Mouse (Mus musculus) stomach, postnatal 0 days (tissue): ENCODE measurements around the gene Ctnna3. TPM values are rescaled to one million over a fixed set of nuclear protein-coding genes. Genes with fewer than 3 reads are reported as not detected.

Experiments used
- ATAC-seq: fragments of 200-750 bp; cut with Nextera tagmentation; 2 replicates; pipeline ENCODE4 v1.8.0; 2017; ENCODE audit not compliant: low FRiP score, low TSS enrichment
- DNase-seq: peaks from one replicate; pipeline ENCODE4 v3.0.0-alpha.2; 2016; ENCODE audit warnings: low spot score
- H3K27ac ChIP-seq: fragments of 300-500 bp; sonication (generic); replicated peaks from 2 replicates; pipeline ENCODE4 v1.5.1; 2014; ENCODE audit warnings: mild to moderate bottlenecking, control low read depth
- H3K27me3 ChIP-seq: fragments of 300-500 bp; sonication (generic); 2 replicates; pipeline ENCODE4 v1.6.1; 2014; ENCODE audit warnings: low read length; ENCODE audit not compliant: control insufficient read depth, insufficient read depth
- H3K36me3 ChIP-seq: fragments of 300-500 bp; sonication (generic); 2 replicates; pipeline ENCODE4 v1.6.1; 2014; ENCODE audit warnings: low read length, mixed read lengths; ENCODE audit not compliant: control insufficient read depth, insufficient read depth
- H3K4me1 ChIP-seq: fragments of 300-500 bp; sonication (generic); replicated peaks from 2 replicates; pipeline ENCODE4 v1.6.1; 2014; ENCODE audit warnings: antibody characterized with exemption; ENCODE audit not compliant: control insufficient read depth, insufficient read depth
- H3K4me2 ChIP-seq: fragments of 300-500 bp; sonication (generic); replicated peaks from 2 replicates; pipeline ENCODE4 v1.6.1; 2014; ENCODE audit warnings: low read depth, mild to moderate bottlenecking, control low read depth, moderate library complexity
- H3K4me3 ChIP-seq: fragments of 300-500 bp; sonication (generic); 2 replicates; pipeline ENCODE4 v1.5.1; 2014; ENCODE audit warnings: low read depth, low read length, control low read depth
- H3K9ac ChIP-seq: fragments of 300-500 bp; sonication (generic); 2 replicates; pipeline ENCODE4 v1.6.1; 2014; ENCODE audit warnings: mild to moderate bottlenecking, low read length, control low read depth, mixed read lengths
- H3K9me3 ChIP-seq: fragments of 300-500 bp; sonication (generic); 2 replicates; pipeline ENCODE4 v1.6.1; 2016; ENCODE audit warnings: low read length; ENCODE audit not compliant: control insufficient read depth
- CTCF ChIP-seq: IDR thresholded peaks from 2 replicates; pipeline ENCODE4 v1.5.1; 2016; ENCODE audit warnings: antibody characterized with exemption, low read depth, mild to moderate bottlenecking, moderate library complexity
- EP300 ChIP-seq: optimal IDR thresholded peaks from 2 replicates; pipeline ENCODE3; 2016; ENCODE audit warnings: antibody characterized with exemption
- WGBS: fragments of 180-500 bp; shearing (Covaris S2); extraction: QIAGEN DNeasy Blood & Tissue Kit; methylation state at CpG from one replicate; pipeline ENCODE4 v1.1.7; 2014; 5-methylcytosine and 5-hydroxymethylcytosine counted together
- polyA plus RNA-seq: library from polyadenylated mRNA; unstranded; fragments of >200 nt; fragmentation: Nextera tagmentation; extraction: Ambion mirVana; gene quantifications from 2 replicates; pipeline ENCODE4 v1.2.1, GENCODE M21; 2015

Gene Ctnna3
- polyA plus RNA-seq, 1 experiment from 2014 or later = 0.27 TPM

- TF ChIP-seq EP300 (no peak), CTCF (no peak)
- DNase-seq (no peak), ATAC-seq (no peak)
- H3K27me3 ChIP-seq = no peaks in the 10 kb centered on the region
- H3K4me2 ChIP-seq = no peak overlapping the region
- H3K9me3 ChIP-seq = no peaks in the 10 kb centered on the region
- H3K27ac ChIP-seq = no peak overlapping the region
- no peak overlapping the region for H3K4me3 ChIP-seq
- H3K9ac ChIP-seq = no peak overlapping the region
- 86% methylated on average over 5 of the region's 5 CpGs for WGBS
- no peaks in the 10 kb centered on the region for H3K36me3 ChIP-seq
- H3K4me1 ChIP-seq = no peaks in the 10 kb centered on the region
Observed at GRCm38 (mm10) chr10:63599417-63599816, 169.5 kb downstream of the Ctnna3 start.

- ATAC-seq (no peak), DNase-seq (no peak)
- Histone ChIP-seq H3K27me3 (no peaks in the 10 kb centered on the region), H3K4me2 (no peak overlapping the region), H3K9me3 (no peaks in the 10 kb centered on the region), H3K27ac (no peak overlapping the region), H3K4me1 (no peaks in the 10 kb centered on the region), H3K4me3 (no peak overlapping the region), H3K36me3 (no peaks in the 10 kb centered on the region), H3K9ac (no peak overlapping the region)
- TF ChIP-seq CTCF (no peak), EP300 (no peak)
- WGBS = 69% methylated on average over 2 of the region's 2 CpGs
Observed at GRCm38 (mm10) chr10:63601206-63601605, 171.3 kb downstream of the Ctnna3 start.

- Histone ChIP-seq H3K4me2 (no peak overlapping the region), H3K27me3 (no peaks in the 10 kb centered on the region), H3K4me1 (no peaks in the 10 kb centered on the region), H3K9ac (no peak overlapping the region), H3K9me3 (no peaks in the 10 kb centered on the region), H3K4me3 (no peak overlapping the region), H3K36me3 (no peaks in the 10 kb centered on the region), H3K27ac (no peak overlapping the region)
- DNase-seq (no peak), ATAC-seq (no peak)
- 48% methylated on average over 1 of the region's 1 CpGs for WGBS
- TF ChIP-seq EP300 = no peak
- no peak for TF ChIP-seq CTCF
Observed at GRCm38 (mm10) chr10:63628546-63628945, 198.6 kb downstream of the Ctnna3 start.

GRCm38 (mm10) chr10:63633915-63634314 is 204.0 kb downstream of the Ctnna3 start:
- no peak overlapping the region for H3K9ac ChIP-seq
- no peaks in the 10 kb centered on the region for H3K4me1 ChIP-seq
- H3K4me3 ChIP-seq = no peak overlapping the region
- TF ChIP-seq CTCF = no peak
- no peak for TF ChIP-seq EP300
- 83% methylated on average over 1 of the region's 1 CpGs for WGBS
- no peaks in the 10 kb centered on the region for H3K9me3 ChIP-seq
- H3K36me3 ChIP-seq = no peaks in the 10 kb centered on the region
- H3K27ac ChIP-seq = no peak overlapping the region
- DNase-seq (no peak), ATAC-seq (no peak)
- H3K27me3 ChIP-seq = no peaks in the 10 kb centered on the region
- H3K4me2 ChIP-seq = no peak overlapping the region

- H3K36me3 ChIP-seq = no peaks in the 10 kb centered on the region
Observed at GRCm38 (mm10) chr10:63637987-63638386, 208.1 kb downstream of the Ctnna3 start.

GRCm38 (mm10) chr10:63647300-63647699 is 217.4 kb downstream of the Ctnna3 start:
- H3K36me3 ChIP-seq = no peaks in the 10 kb centered on the region
- no peak for TF ChIP-seq EP300
- no peak for TF ChIP-seq CTCF
- WGBS = 59% methylated on average over 3 of the region's 3 CpGs
- DNase-seq = no peak
- no peak overlapping the region for H3K4me3 ChIP-seq
- H3K27ac ChIP-seq = no peak overlapping the region
- no peak for ATAC-seq
- no peak overlapping the region for H3K9ac ChIP-seq
- no peaks in the 10 kb centered on the region for H3K9me3 ChIP-seq
- no peaks in the 10 kb centered on the region for H3K4me1 ChIP-seq
- no peaks in the 10 kb centered on the region for H3K27me3 ChIP-seq
- no peak overlapping the region for H3K4me2 ChIP-seq

More at GRCm38 (mm10) chr10:63637987-63638386, 208.1 kb downstream of the Ctnna3 start:
- TF ChIP-seq EP300 (no peak), CTCF (no peak)
- no peak overlapping the region for H3K27ac ChIP-seq
- no peak overlapping the region for H3K4me3 ChIP-seq
- no peaks in the 10 kb centered on the region for H3K4me1 ChIP-seq
- DNase-seq (no peak), ATAC-seq (no peak)
- H3K9me3 ChIP-seq = no peaks in the 10 kb centered on the region
- H3K27me3 ChIP-seq = no peaks in the 10 kb centered on the region
- 72% methylated on average over 5 of the region's 5 CpGs for WGBS
- H3K4me2 ChIP-seq = no peak overlapping the region
- H3K9ac ChIP-seq = no peak overlapping the region
